Mouse (Mus musculus) CH12.LX (cell line): ENCODE results near the gene Cnpy3. TPM values are rescaled to one million over a fixed set of nuclear protein-coding genes. Genes with fewer than 3 reads are reported as not detected.

Source experiments
- DNase-seq: peaks from one replicate; pipeline ENCODE4 v3.0.0-alpha.2; 2013; ENCODE audit errors: extremely low read depth
- H3K27ac ChIP-seq: 2 replicates; pipeline ENCODE4 v1.5.1; 2012; ENCODE audit warnings: low read depth, mild to moderate bottlenecking, control low read depth, moderate library complexity; ENCODE audit not compliant: insufficient read depth
- H3K27me3 ChIP-seq: replicated peaks from 2 replicates; pipeline ENCODE3; 2012; ENCODE audit warnings: inconsistent platforms
- H3K36me3 ChIP-seq, 2 experiments: replicated peaks in 1 of 2; 2 replicates each; pipeline versions ENCODE3 to v1.6.1; 2012; ENCODE audit warnings: inconsistent platforms in 1 of 2, low read length in 1 of 2, mild to moderate bottlenecking in 1 of 2, mixed read lengths in 1 of 2, moderate library complexity in 1 of 2; ENCODE audit not compliant: control insufficient read depth in 1 of 2, insufficient read depth in 1 of 2
- H3K4me1 ChIP-seq, 2 experiments: 2 replicates each; pipeline ENCODE4 v1.6.1; 2012; ENCODE audit warnings: inconsistent platforms in 1 of 2, moderate library complexity in 1 of 2; ENCODE audit not compliant: insufficient read depth in 2 of 2, control insufficient read depth in 1 of 2
- H3K4me2 ChIP-seq: 2 replicates; pipeline ENCODE4 v1.6.1; 2012; ENCODE audit warnings: low read depth, mild to moderate bottlenecking, control low read depth; ENCODE audit not compliant: poor library complexity, insufficient read depth, severe bottlenecking
- H3K4me3 ChIP-seq, 3 experiments: fragments of 150-350 bp in 1 of 3; sonication (generic) in 1 of 3; replicated peaks in 1 of 3; 2 replicates each; pipeline versions ENCODE3 to v1.5.1; 2011 to 2012; ENCODE audit warnings: low read depth in 2 of 3, low read length in 2 of 3, mild to moderate bottlenecking in 2 of 3, moderate library complexity in 2 of 3, control low read depth in 1 of 3, improper control_type of control experiment in 1 of 3, inconsistent platforms in 1 of 3, mixed read lengths in 1 of 3; ENCODE audit not compliant: poor library complexity in 1 of 3
- H3K79me2 ChIP-seq: replicated peaks from 2 replicates; pipeline ENCODE4 v1.6.1; 2012; ENCODE audit warnings: mild to moderate bottlenecking, moderate library complexity; ENCODE audit not compliant: control insufficient read depth, poor library complexity, insufficient read depth, severe bottlenecking; ENCODE audit errors: extremely low read depth
- H3K9ac ChIP-seq: 2 replicates; pipeline ENCODE4 v1.6.1; 2012; ENCODE audit warnings: low read depth, mild to moderate bottlenecking, control low read depth, moderate library complexity; ENCODE audit not compliant: insufficient read depth
- H3K9me3 ChIP-seq: replicated peaks from 2 replicates; pipeline ENCODE3; 2012; ENCODE audit warnings: low read length, inconsistent platforms, mixed read lengths
- BHLHE40 ChIP-seq: IDR thresholded peaks from 2 replicates; pipeline ENCODE4 v1.6.1; 2011; ENCODE audit warnings: mild to moderate bottlenecking, low read depth, low read length, improper control_type of control experiment
- CHD1 ChIP-seq: IDR thresholded peaks from 2 replicates; pipeline ENCODE4 v1.6.1; 2012; ENCODE audit warnings: low read depth, low read length, improper control_type of control experiment, inconsistent platforms
- CHD2 ChIP-seq: IDR thresholded peaks from 2 replicates; pipeline ENCODE4 v1.6.1; 2011; ENCODE audit warnings: low read length, improper control_type of control experiment
- CTCF ChIP-seq, 2 experiments: IDR thresholded peaks in 1 of 2; conservative IDR thresholded peaks in 1 of 2; 2 replicates each; pipeline ENCODE4 v1.5.1; 2011 to 2012; ENCODE audit warnings: low read depth in 2 of 2, low read length in 2 of 2, improper control_type of control experiment in 1 of 2, inconsistent platforms in 1 of 2, mild to moderate bottlenecking in 1 of 2, moderate library complexity in 1 of 2
- E2F4 ChIP-seq: IDR thresholded peaks from 2 replicates; pipeline ENCODE4 v1.6.1; 2011; ENCODE audit warnings: low read depth, low read length, improper control_type of control experiment; ENCODE audit not compliant: insufficient replicate concordance
- ELF1 ChIP-seq: IDR thresholded peaks from 2 replicates; pipeline ENCODE4 v1.6.1; 2014; ENCODE audit warnings: low read depth, mild to moderate bottlenecking, inconsistent platforms, low read length, improper control_type of control experiment
- EP300 ChIP-seq: IDR thresholded peaks from 2 replicates; pipeline ENCODE4 v1.6.1; 2011; ENCODE audit warnings: low read length, improper control_type of control experiment
- ETS1 ChIP-seq: conservative IDR thresholded peaks from 2 replicates; pipeline ENCODE4 v1.6.1; 2012; ENCODE audit warnings: low read depth, mild to moderate bottlenecking, inconsistent platforms, low read length, improper control_type of control experiment, moderate library complexity
- IRF4 ChIP-seq: IDR thresholded peaks from 2 replicates; pipeline ENCODE4 v1.6.1; 2014; ENCODE audit warnings: low read depth, mild to moderate bottlenecking, inconsistent platforms, low read length, improper control_type of control experiment
- JUN ChIP-seq: IDR thresholded peaks from 2 replicates; pipeline ENCODE4 v1.6.1; 2011; ENCODE audit warnings: low read depth, mild to moderate bottlenecking, low read length, improper control_type of control experiment, moderate library complexity; ENCODE audit not compliant: insufficient read depth
- JUND ChIP-seq: conservative IDR thresholded peaks from 2 replicates; pipeline ENCODE4 v1.6.1; 2011; ENCODE audit warnings: low read depth, low read length, improper control_type of control experiment
- KAT2A ChIP-seq: IDR thresholded peaks from 2 replicates; pipeline ENCODE4 v1.6.1; 2012; ENCODE audit warnings: low read length, improper control_type of control experiment, inconsistent platforms; ENCODE audit not compliant: insufficient replicate concordance
- MAFK ChIP-seq: IDR thresholded peaks from 2 replicates; pipeline ENCODE4 v1.6.1; 2011; ENCODE audit warnings: low read length, improper control_type of control experiment; ENCODE audit not compliant: insufficient replicate concordance
- MEF2A ChIP-seq: IDR thresholded peaks from 2 replicates; pipeline ENCODE4 v1.6.1; 2014; ENCODE audit warnings: low read depth, mild to moderate bottlenecking, inconsistent platforms, low read length, improper control_type of control experiment, borderline replicate concordance
- MYC ChIP-seq: IDR thresholded peaks from 2 replicates; pipeline ENCODE4 v1.6.1; 2011; ENCODE audit warnings: low read depth, mild to moderate bottlenecking, improper control_type of control experiment, low read length
- NELFE ChIP-seq: IDR thresholded peaks from 2 replicates; pipeline ENCODE4 v1.6.1; 2011; ENCODE audit warnings: low read depth, low read length, improper control_type of control experiment
- NRF1 ChIP-seq: IDR thresholded peaks from 2 replicates; pipeline ENCODE4 v1.6.1; 2014; ENCODE audit warnings: low read depth, mild to moderate bottlenecking, inconsistent platforms, low read length, improper control_type of control experiment, moderate library complexity
- POLR2A ChIP-seq: IDR thresholded peaks from 2 replicates; pipeline ENCODE4 v1.6.1; 2011; ENCODE audit warnings: low read depth, mild to moderate bottlenecking, improper control_type of control experiment, low read length
- POLR2AphosphoS2 ChIP-seq: IDR thresholded peaks from 2 replicates; pipeline ENCODE4 v1.6.1; 2011; ENCODE audit warnings: low read depth, low read length, improper control_type of control experiment
- RCOR1 ChIP-seq: conservative IDR thresholded peaks from 2 replicates; pipeline ENCODE4 v1.6.1; 2012; ENCODE audit warnings: low read depth, mild to moderate bottlenecking, inconsistent platforms, low read length, improper control_type of control experiment
- SIN3A ChIP-seq: IDR thresholded peaks from 2 replicates; pipeline ENCODE4 v1.6.1; 2012; ENCODE audit warnings: low read length, improper control_type of control experiment, inconsistent platforms
- TCF12 ChIP-seq: IDR thresholded peaks from 2 replicates; pipeline ENCODE4 v1.6.1; 2014; ENCODE audit warnings: low read depth, mild to moderate bottlenecking, inconsistent platforms, low read length, improper control_type of control experiment
- USF1 ChIP-seq: IDR thresholded peaks from 2 replicates; pipeline ENCODE4 v1.6.1; 2014; ENCODE audit warnings: low read depth, mild to moderate bottlenecking, inconsistent platforms, low read length, improper control_type of control experiment
- ZC3H11A ChIP-seq: IDR thresholded peaks from 2 replicates; pipeline ENCODE4 v1.6.1; 2012; ENCODE audit warnings: low read depth, mild to moderate bottlenecking, inconsistent platforms, low read length, improper control_type of control experiment
- ZKSCAN1 ChIP-seq: IDR thresholded peaks from 2 replicates; pipeline ENCODE4 v1.6.1; 2012; ENCODE audit warnings: low read depth, inconsistent platforms, low read length, improper control_type of control experiment, borderline replicate concordance
- ZMIZ1 ChIP-seq: IDR thresholded peaks from 2 replicates; pipeline ENCODE4 v1.6.1; 2012; ENCODE audit warnings: low read depth, mild to moderate bottlenecking, inconsistent platforms, low read length, improper control_type of control experiment
- ZNF384 ChIP-seq: IDR thresholded peaks from 2 replicates; pipeline ENCODE4 v1.6.1; 2012; ENCODE audit warnings: low read depth, low read length, improper control_type of control experiment, inconsistent platforms
- dilution Hi-C: fragments of 300-500 bp; cut with MboI; formaldehyde crosslinking; loops from 2 replicates; pipeline ENCODE4 v1.14.3; 2020; ENCODE audit warnings: low sequenced_read_pairs; ENCODE audit not compliant: extremely low pct_unique_long_range_greater_than_20kb, extremely low pct_ligation_motif_present
- in situ Hi-C: fragments of 300-500 bp; cut with MboI; formaldehyde crosslinking; loops from 3 replicates; pipeline ENCODE4 v1.14.3; 2019; ENCODE audit warnings: low sequenced_read_pairs, low pct_ligation_motif_present, low pct_unique_long_range_greater_than_20kb, mixed read lengths
- polyA plus RNA-seq: library from polyadenylated mRNA; unstranded; fragments of >175 nt; gene quantifications from 2 replicates; pipeline ENCODE4 v1.2.1, GENCODE M21; 2012; ENCODE audit warnings: low read depth; ENCODE audit not compliant: insufficient read length
- total RNA-seq, 2 experiments: library from RNA; depleted of rRNA; stranded (reverse); fragments of 300-350 nt in 1 of 2; fragments of >200 nt in 1 of 2; gene quantifications; 2 replicates each; pipeline ENCODE4 v1.2.3; 2012 to 2014

Gene Cnpy3
- total and polyA plus RNA-seq, 3 experiments: 78.6 to 102 (median 94.8) TPM

DNA sequence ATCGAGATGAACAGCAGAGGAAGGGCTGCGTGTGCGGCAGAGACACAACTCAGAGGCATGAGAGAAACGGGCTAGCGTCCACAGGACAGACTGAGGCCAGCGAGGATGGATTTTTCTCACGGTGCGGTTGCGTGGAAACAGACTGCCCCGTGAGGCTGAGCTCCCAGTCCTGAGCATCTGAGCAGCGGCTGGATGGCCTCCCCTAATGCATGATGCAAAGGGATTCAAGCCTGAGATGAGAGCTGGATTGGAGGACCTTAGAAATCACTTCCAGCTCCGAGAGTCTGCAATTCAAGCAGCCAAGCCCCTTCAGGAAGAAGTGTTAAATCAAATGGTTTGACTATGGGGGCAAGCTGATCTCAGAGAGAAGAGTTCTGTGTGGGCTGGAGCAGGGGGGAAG, 50.5 kb downstream of the Cnpy3 start:
- in situ Hi-C loops: no loop called here

DNA sequence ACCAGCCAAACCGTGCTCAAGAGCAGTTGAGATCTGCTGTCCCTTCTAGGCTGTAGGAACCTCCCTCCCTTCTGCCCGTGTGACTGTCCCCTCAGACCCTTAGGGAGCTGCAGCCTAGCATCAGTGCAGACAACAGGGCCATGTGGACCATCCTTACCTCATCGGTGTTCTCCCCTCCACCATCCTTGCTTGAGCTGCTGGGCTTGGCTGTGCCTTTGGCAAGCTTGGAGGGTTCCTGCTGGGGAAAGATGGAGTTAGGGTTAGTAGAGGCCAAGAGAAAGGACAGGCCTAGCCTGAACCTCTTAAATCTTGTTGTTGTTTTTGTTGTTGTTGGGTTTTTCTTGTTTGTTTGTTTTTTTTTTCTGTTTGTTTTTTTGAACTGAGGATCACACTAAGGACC, 52.1 kb downstream of the Cnpy3 start:
- no peak overlapping the region for H3K4me2 ChIP-seq
- no peak for DNase-seq
- in situ Hi-C loops (no loop called here), dilution Hi-C loops (no loop called here)
- H3K9ac ChIP-seq: no peak overlapping the region
- no peak overlapping the region for H3K27ac ChIP-seq
- TF ChIP-seq JUND: no peak
- TF ChIP-seq ELF1: no peak
- TF ChIP-seq NRF1: no peak
- no peak for TF ChIP-seq SIN3A
- TF ChIP-seq POLR2AphosphoS2: no peak
- no peak for TF ChIP-seq KAT2A
- TF ChIP-seq CHD2: no peak
- no peak for TF ChIP-seq USF1
- no peak for TF ChIP-seq IRF4
- no peak for TF ChIP-seq ZNF384
- no peak for TF ChIP-seq E2F4
- no peak for TF ChIP-seq EP300
- TF ChIP-seq MAFK: no peak
- TF ChIP-seq MEF2A: no peak
- TF ChIP-seq BHLHE40: no peak
- TF ChIP-seq CTCF (conservative IDR thresholded peaks at IDR 0.05 in 1 of 2, IDR thresholded peaks at IDR 0.05 in 1 of 2; ENCODE audit: low read depth in 2 of 2, low read length in 2 of 2): no peak
- TF ChIP-seq CHD1: no peak
- no peak for TF ChIP-seq ETS1
- TF ChIP-seq RCOR1: no peak
- no peaks in the 10 kb centered on the region for H3K27me3 ChIP-seq
- peaks cover 12% of the 10 kb centered on the region for H3K79me2 ChIP-seq
- peaks cover 11 to 24% of the 10 kb centered on the region in 2 experiments for H3K4me1 ChIP-seq
- H3K9me3 ChIP-seq: no peaks in the 10 kb centered on the region
- H3K36me3 ChIP-seq: peaks cover 8 to 63% of the 10 kb centered on the region in 2 experiments
- no peak overlapping the region for H3K4me3 ChIP-seq

More for the DNA sequence above, 50.5 kb downstream of the Cnpy3 start:
- Histone ChIP-seq H3K9me3 (no peaks in the 10 kb centered on the region), H3K79me2 (peaks cover 12% of the 10 kb centered on the region)
- no peak for DNase-seq
- TF ChIP-seq ZKSCAN1 (no peak), ELF1 (no peak), RCOR1 (no peak), POLR2A (no peak), JUN (no peak), MYC (no peak), NRF1 (no peak), ZMIZ1 (no peak), TCF12 (no peak), ZC3H11A (no peak), CHD1 (no peak), EP300 (no peak), BHLHE40 (no peak), NELFE (no peak), CTCF (conservative IDR thresholded peaks at IDR 0.05 in 1 of 2, IDR thresholded peaks at IDR 0.05 in 1 of 2; ENCODE audit: low read depth in 2 of 2, low read length in 2 of 2) (no peak), SIN3A (no peak)
- TF ChIP-seq, all 38 proteins: peak for 0
- H3K36me3 ChIP-seq: peaks cover 8 to 51% of the 10 kb centered on the region in 2 experiments
- H3K4me3 ChIP-seq: no peak overlapping the region
- no peaks in the 10 kb centered on the region for H3K27me3 ChIP-seq
- H3K9ac ChIP-seq: no peak overlapping the region
- dilution Hi-C loops: no loop called here
- H3K4me1 ChIP-seq: peaks cover 11 to 31% of the 10 kb centered on the region in 2 experiments
- H3K27ac ChIP-seq: no peak overlapping the region
- no peak overlapping the region for H3K4me2 ChIP-seq
